Mouse (Mus musculus): ENCODE measurements around the gene Ago3. TPM values are rescaled to one million over a fixed set of nuclear protein-coding genes. Genes with fewer than 3 reads are reported as not detected.

Gene Ago3
- polyA plus RNA-seq, 1 experiment: 12.6 TPM

GRCm38 (mm10) chr4:126447126-126447525 lies 17.8 kb upstream of the Ago3 start:
- TF ChIP-seq CTCF (IDR thresholded peaks at IDR 0.05; ENCODE audit: extremely low read depth, insufficient read depth, insufficient read length, insufficient replicate concordance) (no peak), POLR2A (IDR thresholded peaks at IDR 0.05; ENCODE audit: low read depth, low read length) (no peak)
- DNase-seq (ENCODE audit: low read depth in 1 of 2, low spot score in 2 of 2): no peak
- no peak overlapping the region for H3K4me3 ChIP-seq (ENCODE audit: extremely low read depth, insufficient read depth, insufficient read length)
- H3K27me3 ChIP-seq (ENCODE audit: control insufficient read depth, insufficient read depth, low read length): no peaks in the 10 kb centered on the region
- WGBS: 87% methylated on average over 7 of the region's 7 CpGs
- no peak overlapping the region for H3K27ac ChIP-seq (ENCODE audit: insufficient read depth, low read length)
- no peaks in the 10 kb centered on the region for H3K4me1 ChIP-seq (ENCODE audit: control insufficient read depth, insufficient read depth, insufficient read length)
- H3K36me3 ChIP-seq (ENCODE audit: control insufficient read depth, insufficient read depth, low read length): peaks cover 19% of the 10 kb centered on the region

GRCm38 (mm10) chr4:126444528-126444927 lies 15.2 kb upstream of the Ago3 start:
- Histone ChIP-seq H3K4me3 (ENCODE audit: extremely low read depth, insufficient read depth, insufficient read length) (no peak overlapping the region), H3K27ac (ENCODE audit: insufficient read depth, low read length) (no peak overlapping the region), H3K4me1 (ENCODE audit: control insufficient read depth, insufficient read depth, insufficient read length) (no peaks in the 10 kb centered on the region), H3K27me3 (ENCODE audit: control insufficient read depth, insufficient read depth, low read length) (no peaks in the 10 kb centered on the region), H3K36me3 (ENCODE audit: control insufficient read depth, insufficient read depth, low read length) (peaks cover 31% of the 10 kb centered on the region)
- no peak for DNase-seq (ENCODE audit: low read depth in 1 of 2, low spot score in 2 of 2)
- 80% methylated on average over 3 of the region's 3 CpGs for WGBS
- TF ChIP-seq CTCF (IDR thresholded peaks at IDR 0.05; ENCODE audit: extremely low read depth, insufficient read depth, insufficient read length, insufficient replicate concordance): no peak
- TF ChIP-seq POLR2A (IDR thresholded peaks at IDR 0.05; ENCODE audit: low read depth, low read length): no peak

DNA sequence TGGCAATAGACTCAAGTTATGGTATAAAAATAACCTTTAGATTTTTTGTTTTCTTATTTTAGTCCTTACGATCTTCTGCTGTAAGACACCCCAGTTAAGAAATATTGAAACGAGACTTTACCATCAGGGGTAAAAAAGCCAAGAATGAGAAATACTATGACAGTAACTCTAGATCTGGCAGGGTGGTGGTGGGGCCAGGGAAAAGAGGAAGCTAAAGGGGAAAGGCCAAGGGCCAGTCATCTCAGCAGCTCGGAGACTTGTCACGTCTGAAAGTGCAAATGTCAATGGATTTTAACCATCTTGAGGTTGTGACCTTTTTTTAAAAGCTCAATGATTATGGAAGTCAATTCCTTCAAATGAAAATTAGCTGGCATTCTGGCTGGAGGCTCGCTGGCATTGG lies 8.9 kb upstream of the Ago3 start:
- Histone ChIP-seq H3K4me1 (ENCODE audit: control insufficient read depth, insufficient read depth, insufficient read length) (no peaks in the 10 kb centered on the region), H3K4me3 (ENCODE audit: extremely low read depth, insufficient read depth, insufficient read length) (no peak overlapping the region), H3K27me3 (ENCODE audit: control insufficient read depth, insufficient read depth, low read length) (no peaks in the 10 kb centered on the region), H3K36me3 (ENCODE audit: control insufficient read depth, insufficient read depth, low read length) (peaks cover 21% of the 10 kb centered on the region), H3K27ac (ENCODE audit: insufficient read depth, low read length) (no peak overlapping the region)
- WGBS: 67% methylated on average over 5 of the region's 5 CpGs
- TF ChIP-seq POLR2A (IDR thresholded peaks at IDR 0.05; ENCODE audit: low read depth, low read length): no peak
- no peak for DNase-seq (ENCODE audit: low read depth in 1 of 2, low spot score in 2 of 2)

GRCm38 (mm10) chr4:126436268-126436667 lies 6.9 kb upstream of the Ago3 start:
- WGBS: 75% methylated on average over 2 of the region's 2 CpGs
- no peaks in the 10 kb centered on the region for H3K4me1 ChIP-seq (ENCODE audit: control insufficient read depth, insufficient read depth, insufficient read length)
- H3K27me3 ChIP-seq (ENCODE audit: control insufficient read depth, insufficient read depth, low read length): no peaks in the 10 kb centered on the region
- no peak for DNase-seq (ENCODE audit: low read depth in 1 of 2, low spot score in 2 of 2)
- no peak overlapping the region for H3K27ac ChIP-seq (ENCODE audit: insufficient read depth, low read length)
- TF ChIP-seq POLR2A (IDR thresholded peaks at IDR 0.05; ENCODE audit: low read depth, low read length) (no peak), CTCF (IDR thresholded peaks at IDR 0.05; ENCODE audit: extremely low read depth, insufficient read depth, insufficient read length, insufficient replicate concordance) (no peak)
- H3K4me3 ChIP-seq (ENCODE audit: extremely low read depth, insufficient read depth, insufficient read length): no peak overlapping the region
- H3K36me3 ChIP-seq (ENCODE audit: control insufficient read depth, insufficient read depth, low read length): peaks cover 9% of the 10 kb centered on the region

DNA sequence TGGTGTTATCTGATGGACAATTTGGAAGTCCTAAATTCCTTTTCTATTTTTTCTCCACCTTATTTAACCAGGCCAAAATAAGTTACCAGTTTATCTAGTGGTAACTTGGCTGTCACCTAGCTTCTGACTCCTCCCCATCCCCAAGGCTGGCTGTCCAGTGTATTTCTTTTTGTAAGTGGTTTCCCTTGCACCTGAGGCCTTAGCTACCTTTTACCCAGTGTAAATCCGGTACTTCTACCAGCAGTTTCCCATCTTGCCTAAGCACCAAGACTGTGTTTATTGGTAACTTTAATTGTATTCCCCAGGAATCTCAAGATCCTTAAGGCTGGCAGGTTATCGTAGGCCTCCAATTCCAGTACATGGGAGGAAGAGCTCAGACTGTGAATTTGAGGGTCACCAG lies 4.7 kb upstream of the Ago3 start:
- no peak for TF ChIP-seq CTCF (IDR thresholded peaks at IDR 0.05; ENCODE audit: extremely low read depth, insufficient read depth, insufficient read length, insufficient replicate concordance)
- Histone ChIP-seq H3K27me3 (ENCODE audit: control insufficient read depth, insufficient read depth, low read length) (no peaks in the 10 kb centered on the region), H3K36me3 (ENCODE audit: control insufficient read depth, insufficient read depth, low read length) (no peaks in the 10 kb centered on the region; the same call in 1 of the 2 replicates), H3K4me1 (ENCODE audit: control insufficient read depth, insufficient read depth, insufficient read length) (no peaks in the 10 kb centered on the region), H3K4me3 (ENCODE audit: extremely low read depth, insufficient read depth, insufficient read length) (no peak overlapping the region), H3K27ac (ENCODE audit: insufficient read depth, low read length) (no peak overlapping the region)
- no peak for DNase-seq (ENCODE audit: low read depth in 1 of 2, low spot score in 2 of 2)
- WGBS: 96% methylated on average over 2 of the region's 2 CpGs

DNA sequence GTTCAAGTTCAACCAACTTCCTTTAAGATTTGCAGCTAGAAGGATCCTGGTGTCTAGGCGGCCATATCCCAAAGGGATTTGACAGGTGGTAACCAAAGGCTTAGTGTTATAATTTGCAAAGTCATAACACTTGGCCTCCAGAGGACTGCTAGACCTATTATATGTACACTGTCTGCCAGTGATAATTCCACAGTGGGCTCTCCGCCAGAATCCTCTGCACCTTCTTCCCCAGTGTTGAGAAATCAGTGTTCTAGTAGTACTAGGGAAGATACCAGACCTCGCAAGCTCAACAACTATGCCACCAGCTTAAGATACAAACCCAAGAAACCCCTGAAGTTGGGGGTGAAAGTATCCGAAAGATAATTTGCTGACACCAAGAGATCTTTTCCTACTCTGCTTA lies 3.8 kb upstream of the Ago3 start:
- TF ChIP-seq POLR2A (IDR thresholded peaks at IDR 0.05; ENCODE audit: low read depth, low read length): no peak
- no peak for TF ChIP-seq CTCF (IDR thresholded peaks at IDR 0.05; ENCODE audit: extremely low read depth, insufficient read depth, insufficient read length, insufficient replicate concordance)
- Histone ChIP-seq H3K36me3 (ENCODE audit: control insufficient read depth, insufficient read depth, low read length) (no peaks in the 10 kb centered on the region; the same call in 1 of the 2 replicates), H3K27me3 (ENCODE audit: control insufficient read depth, insufficient read depth, low read length) (no peaks in the 10 kb centered on the region), H3K4me3 (ENCODE audit: extremely low read depth, insufficient read depth, insufficient read length) (no peak overlapping the region), H3K27ac (ENCODE audit: insufficient read depth, low read length) (no peak overlapping the region), H3K4me1 (ENCODE audit: control insufficient read depth, insufficient read depth, insufficient read length) (no peaks in the 10 kb centered on the region)
- no peak for DNase-seq (ENCODE audit: low read depth in 1 of 2, low spot score in 2 of 2)
- 84% methylated on average over 4 of the region's 4 CpGs for WGBS

DNA sequence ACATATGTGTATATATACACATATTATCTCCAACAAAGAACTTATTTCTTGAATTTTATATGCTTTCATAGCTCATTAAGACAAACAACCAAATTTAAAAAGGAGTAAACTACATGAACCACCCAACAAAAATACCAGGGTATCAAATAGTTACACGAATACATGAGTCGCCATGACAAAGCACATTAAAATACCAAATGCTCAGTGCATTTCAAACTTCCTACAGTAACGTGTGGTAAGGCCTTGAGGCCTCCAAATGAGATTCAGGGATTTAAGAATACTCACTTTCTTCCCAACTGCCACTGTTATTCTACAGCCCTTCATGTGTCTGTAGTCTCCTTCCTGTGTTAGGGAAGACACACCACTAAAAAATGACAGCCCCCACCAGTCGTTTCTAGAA lies 2.4 kb upstream of the Ago3 start:
- no peak for TF ChIP-seq POLR2A (IDR thresholded peaks at IDR 0.05; ENCODE audit: low read depth, low read length)
- no peak for TF ChIP-seq CTCF (IDR thresholded peaks at IDR 0.05; ENCODE audit: extremely low read depth, insufficient read depth, insufficient read length, insufficient replicate concordance)
- Histone ChIP-seq H3K4me1 (ENCODE audit: control insufficient read depth, insufficient read depth, insufficient read length) (no peaks in the 10 kb centered on the region), H3K27ac (ENCODE audit: insufficient read depth, low read length) (no peak overlapping the region), H3K27me3 (ENCODE audit: control insufficient read depth, insufficient read depth, low read length) (no peaks in the 10 kb centered on the region), H3K36me3 (ENCODE audit: control insufficient read depth, insufficient read depth, low read length) (no peaks in the 10 kb centered on the region), H3K4me3 (ENCODE audit: extremely low read depth, insufficient read depth, insufficient read length) (no peak overlapping the region)
- no peak for DNase-seq (ENCODE audit: low read depth in 1 of 2, low spot score in 2 of 2)
- 88% methylated on average over 4 of the region's 4 CpGs for WGBS
